Mouse (Mus musculus): ENCODE measurements around the gene Bbof1. TPM values are rescaled to one million over a fixed set of nuclear protein-coding genes. Genes with fewer than 3 reads are reported as not detected.
A peak's percentile ranks its signal among the peaks of the same experiment; 100 is the strongest.

Gene Bbof1
- total RNA-seq (2021) = 10 to 100 TPM in 1 of 2 experiments, 1 to 10 TPM in 1; 8.4 to 10.1 TPM
- long read RNA-seq, partial matches to known transcripts = 1 of 2 reads
- long read RNA-seq, other reads (novel, unspliced or antisense) = 1 of 2 reads

DNA sequence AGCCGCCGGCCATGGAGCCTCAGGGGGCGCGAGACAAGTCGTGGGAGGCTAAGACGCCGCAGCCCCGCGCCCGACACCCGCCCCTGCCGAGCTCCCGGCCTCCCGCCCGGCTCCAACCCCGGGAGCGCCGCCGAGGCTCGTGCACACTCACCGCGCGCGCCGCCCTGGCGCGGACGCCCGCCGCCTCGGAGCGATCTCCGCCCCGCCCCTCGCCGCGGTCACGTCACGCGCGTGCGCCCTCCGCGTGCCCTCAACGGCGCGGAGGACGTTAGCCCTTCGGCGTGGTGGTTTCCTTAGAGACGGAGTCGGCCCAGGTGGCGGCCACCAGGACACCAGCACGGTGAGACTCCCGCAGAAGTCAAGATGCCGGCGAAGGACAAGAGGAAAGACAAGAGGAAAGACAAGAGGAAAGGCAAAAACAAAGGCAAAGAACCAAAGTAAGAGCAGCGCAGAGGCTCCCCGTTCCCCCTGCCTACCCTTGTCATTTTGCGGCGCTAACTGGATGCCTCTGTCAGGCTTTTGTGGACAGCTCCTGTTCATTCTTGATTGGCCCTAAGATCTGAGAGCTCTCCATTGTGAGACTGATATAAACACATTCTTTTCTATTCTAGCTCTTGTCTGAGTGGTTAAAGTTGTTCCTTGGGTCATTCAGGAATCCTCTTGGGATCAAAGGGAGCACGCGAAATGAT, at the start of gene Bbof1, which contains the start of gene Entpd5:
Bbof1 (plus strand) TSS at position 253 of the 689 bp plus-strand sequence.
Entpd5 (minus strand) TSS at position 211 of the 689 bp plus-strand sequence.
- DNase-seq (ENCODE audit: low spot score in 2 of 2) = peak; percentile 88 to 94

DNA sequence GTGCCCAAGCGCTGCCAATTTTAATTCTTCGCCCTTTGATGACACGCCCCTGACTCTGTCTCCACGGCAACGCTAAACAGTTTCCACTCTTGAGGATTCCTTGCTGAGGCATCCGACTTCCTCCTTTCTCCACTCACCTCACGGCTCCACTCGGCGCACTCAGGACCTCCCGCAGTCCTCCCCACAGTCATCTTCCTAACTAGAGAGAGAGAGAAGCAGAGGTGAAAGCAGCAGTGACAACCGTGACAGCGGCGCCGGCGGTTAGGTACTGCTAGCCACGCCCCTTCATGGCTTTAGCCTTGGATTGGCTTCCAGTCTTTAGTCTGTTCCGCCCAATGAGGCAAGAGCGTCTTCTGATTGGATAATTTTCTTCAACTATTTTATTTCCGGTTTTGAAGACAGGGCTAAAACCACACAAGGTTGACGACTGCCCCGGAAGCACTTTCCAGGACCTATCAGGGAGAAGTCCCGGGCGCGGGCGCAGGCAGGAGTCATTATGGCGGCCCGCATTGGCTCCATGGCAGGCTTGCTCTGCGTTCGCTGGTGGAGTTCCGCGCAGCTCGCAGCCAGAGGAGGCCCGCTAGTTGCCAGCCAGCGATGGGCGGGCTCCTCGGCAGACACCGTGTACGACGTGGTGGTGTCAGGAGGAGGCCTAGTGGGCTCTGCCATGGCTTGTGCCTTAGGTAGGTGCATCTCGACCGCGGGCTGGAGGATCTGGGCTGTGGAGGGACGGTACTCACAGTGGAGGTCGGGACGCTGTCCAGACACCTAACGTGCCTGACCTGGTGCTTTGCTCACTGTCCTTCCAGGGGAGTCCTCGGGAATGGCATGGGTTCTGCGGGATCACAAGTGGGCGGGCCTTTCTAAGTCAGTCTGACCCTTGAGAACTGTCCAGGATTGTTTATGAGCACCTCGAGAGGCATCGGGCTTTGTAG, 47.0 kb upstream of the Bbof1 start, which contains the start of the genes Coq6 and Fam161b:
Coq6 (plus strand) TSS at position 103 of the 935 bp plus-strand sequence.
Fam161b (minus strand) TSS at position 279 of the 935 bp plus-strand sequence.
- peak; percentile 93 to 98 for DNase-seq (ENCODE audit: low spot score in 2 of 2)

DNA sequence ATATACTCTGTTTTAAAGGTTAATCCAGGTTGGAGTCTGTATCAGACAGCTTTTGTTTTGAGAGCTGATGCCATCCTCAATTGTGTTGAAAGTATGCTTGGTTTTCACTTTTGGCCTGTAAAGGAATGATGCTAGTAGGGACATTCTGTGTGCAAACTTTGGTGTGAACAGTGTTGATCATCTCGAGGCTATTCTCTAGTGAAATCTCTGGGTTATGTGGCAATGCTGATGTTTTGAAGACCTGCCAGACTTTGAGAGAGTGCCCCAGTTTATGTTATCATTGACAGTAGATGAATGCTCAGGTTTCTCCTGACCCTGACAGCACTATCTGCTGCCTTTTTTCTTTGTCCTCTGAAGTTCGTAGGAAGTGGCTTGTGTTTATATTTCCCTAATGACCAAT, 46.0 kb upstream of the Bbof1 start:
- no peak for DNase-seq (ENCODE audit: low spot score in 2 of 2)

DNA sequence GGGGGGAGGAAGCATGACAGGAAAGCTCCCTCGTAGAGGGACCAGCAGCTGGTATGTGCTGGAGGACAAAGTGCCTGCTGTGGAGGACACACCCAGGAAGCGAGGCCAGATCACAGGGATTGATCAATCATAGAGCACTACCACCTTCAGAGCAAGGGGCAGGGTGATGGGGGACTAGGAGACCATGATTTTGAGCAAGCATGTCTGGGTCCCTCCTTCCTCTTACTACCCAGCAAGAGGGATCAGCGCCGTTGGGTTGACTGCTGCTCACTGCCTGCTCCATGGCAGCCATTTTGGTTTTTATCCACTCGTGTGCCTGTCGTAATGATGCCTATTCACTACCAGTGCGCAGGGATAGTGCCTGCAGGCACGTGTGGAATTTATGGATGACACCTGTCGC, 44.6 kb upstream of the Bbof1 start:
- no peak for DNase-seq (ENCODE audit: low spot score in 2 of 2)

- no peak for DNase-seq (ENCODE audit: low spot score in 2 of 2)
Observed at GRCm38 (mm10) chr12:84365137-84365536, 43.7 kb upstream of the Bbof1 start.

GRCm38 (mm10) chr12:84366971-84367370, 41.9 kb upstream of the Bbof1 start:
- DNase-seq (ENCODE audit: low spot score in 2 of 2) = no peak

DNA sequence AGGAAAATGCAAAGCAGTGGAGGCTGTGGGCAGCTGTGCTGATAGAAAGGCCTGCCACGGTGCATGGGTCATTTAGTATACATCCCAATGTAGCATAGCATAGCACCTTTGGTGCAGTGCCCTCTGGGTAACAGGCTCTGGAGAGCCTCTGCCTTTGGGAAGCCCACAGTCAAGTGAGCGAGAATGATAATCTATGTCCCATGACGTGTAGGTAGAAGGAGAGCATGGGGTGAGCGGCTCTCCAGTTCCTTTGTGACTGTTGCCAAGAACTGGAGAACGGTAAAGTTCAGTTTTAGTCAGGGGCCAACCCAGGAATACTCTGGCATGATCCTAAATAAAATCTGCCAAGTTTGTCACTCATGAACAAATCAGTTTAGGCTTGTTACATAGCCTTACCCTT, 37.2 kb upstream of the Bbof1 start:
- DNase-seq (ENCODE audit: low spot score in 2 of 2) = no peak

DNA sequence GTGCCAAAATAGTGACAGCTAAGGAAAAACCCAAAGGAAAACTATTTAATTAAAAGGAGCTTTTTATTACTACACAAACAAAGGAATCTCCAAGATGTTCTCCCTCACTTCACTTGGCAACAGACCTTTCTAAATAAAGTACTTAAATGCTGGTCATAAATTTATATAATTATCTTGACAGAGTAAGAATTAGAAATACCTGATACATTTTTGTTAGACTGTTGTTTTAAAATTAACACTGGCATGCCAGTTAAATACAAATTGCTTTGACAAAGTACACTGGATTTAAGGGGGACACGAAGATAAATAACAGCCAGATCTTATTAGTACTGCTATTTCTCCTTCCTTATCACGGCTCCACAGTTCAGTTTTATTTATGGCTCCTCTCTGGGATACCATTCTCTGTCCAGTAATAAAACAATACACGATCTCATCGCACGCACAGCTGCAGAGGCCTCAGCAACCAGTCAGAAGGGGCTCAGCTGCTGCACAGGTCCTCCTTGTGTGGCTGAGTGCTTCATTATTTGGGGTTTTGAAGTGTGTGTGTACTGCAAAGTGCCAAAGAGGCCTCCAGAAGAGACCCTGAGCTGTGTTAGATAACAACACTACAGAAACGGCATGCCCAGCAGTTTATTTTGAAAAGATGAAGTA, 34.9 kb upstream of the Bbof1 start:
- DNase-seq (ENCODE audit: low spot score in 2 of 2) = no peak

- DNase-seq (ENCODE audit: low spot score in 2 of 2) = no peak
Observed at GRCm38 (mm10) chr12:84382369-84382768, 26.5 kb upstream of the Bbof1 start.

DNA sequence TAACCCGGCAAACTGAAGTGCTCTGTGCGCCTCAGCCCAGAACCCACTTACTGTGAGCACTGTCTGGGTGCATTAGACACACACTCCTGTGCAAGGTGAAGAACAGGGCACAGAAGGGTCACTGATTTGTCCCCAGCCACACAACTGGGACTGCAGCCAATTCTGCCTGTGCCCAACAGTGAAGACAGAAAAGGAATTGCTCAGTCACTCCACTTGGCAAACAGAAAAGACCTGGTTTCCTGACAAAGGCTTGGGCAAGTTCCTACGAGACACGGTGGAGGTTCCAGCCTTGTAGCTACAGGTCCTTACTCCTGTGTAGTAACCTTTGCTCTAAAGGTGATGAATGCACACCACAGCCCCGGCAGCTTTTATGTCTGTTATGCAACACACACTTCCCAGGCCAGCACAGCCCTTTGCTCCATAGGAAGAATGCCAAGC, 24.2 kb upstream of the Bbof1 start:
- peak in 1 of 2 experiments; percentile 10 for DNase-seq (ENCODE audit: low spot score in 2 of 2)

DNA sequence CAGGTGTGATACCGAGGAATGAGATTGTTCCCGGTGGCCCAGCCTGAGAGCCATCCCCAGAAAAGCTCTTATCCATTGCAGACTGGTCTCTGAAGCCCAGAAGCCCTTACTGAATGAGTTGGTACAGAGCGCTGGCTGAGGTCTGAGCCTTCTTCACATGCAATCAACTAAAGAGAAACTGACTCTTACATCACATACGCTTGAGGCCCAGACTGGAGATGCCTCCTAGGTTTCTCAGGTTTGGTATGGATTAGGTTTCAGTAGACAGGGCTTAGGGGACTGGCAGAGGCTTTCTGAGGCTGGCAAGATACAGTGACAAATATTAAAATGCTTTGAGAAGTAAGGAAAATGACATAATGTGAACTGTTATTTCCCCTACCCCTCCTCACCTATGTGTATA, 23.5 kb upstream of the Bbof1 start:
- DNase-seq (ENCODE audit: low spot score in 2 of 2) = no peak

- DNase-seq (ENCODE audit: low spot score in 2 of 2) = no peak
Observed at GRCm38 (mm10) chr12:84388097-84388496, 20.8 kb upstream of the Bbof1 start.

DNA sequence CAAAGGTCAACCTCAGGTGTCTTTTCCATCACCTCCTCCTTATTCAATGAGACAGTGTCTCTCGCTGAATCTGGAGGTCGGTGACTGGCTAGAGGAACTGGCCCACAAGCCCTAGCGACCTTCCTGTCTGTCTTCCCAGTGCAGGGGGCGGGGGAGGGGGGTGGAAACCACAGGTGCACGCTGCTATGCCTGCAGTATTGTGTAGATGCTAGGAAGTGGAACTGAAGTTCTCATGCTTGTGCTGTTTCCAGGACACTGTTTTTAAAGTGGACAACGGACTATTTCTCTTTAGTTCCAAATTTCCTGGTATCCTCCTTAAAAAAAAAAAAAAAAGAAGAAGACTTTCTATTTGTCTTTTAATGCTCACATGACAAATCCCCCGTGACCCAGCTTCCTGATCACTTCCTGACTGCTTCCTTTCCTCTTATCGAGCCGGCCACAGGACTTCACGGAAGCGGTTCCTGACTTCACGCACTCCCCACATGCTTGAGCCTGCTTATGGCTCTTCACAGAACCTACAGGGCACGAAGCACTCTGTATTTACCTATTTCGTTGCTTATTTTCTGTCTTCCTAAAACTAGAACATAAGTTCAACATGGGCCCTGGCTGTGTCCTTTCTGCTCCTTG, 20.0 kb upstream of the Bbof1 start:
- no peak for DNase-seq (ENCODE audit: low spot score in 2 of 2)

- no peak for DNase-seq (ENCODE audit: low spot score in 2 of 2)
Observed at GRCm38 (mm10) chr12:84390336-84390735, 18.5 kb upstream of the Bbof1 start.

- DNase-seq (ENCODE audit: low spot score in 2 of 2) = no peak
Observed at GRCm38 (mm10) chr12:84392681-84393080, 16.2 kb upstream of the Bbof1 start.

GRCm38 (mm10) chr12:84393847-84394246, 15.0 kb upstream of the Bbof1 start:
- DNase-seq (ENCODE audit: low spot score in 2 of 2) = no peak

- DNase-seq (ENCODE audit: low spot score in 2 of 2) = no peak
Observed at GRCm38 (mm10) chr12:84396947-84397679, 11.8 kb upstream of the Bbof1 start.

DNA sequence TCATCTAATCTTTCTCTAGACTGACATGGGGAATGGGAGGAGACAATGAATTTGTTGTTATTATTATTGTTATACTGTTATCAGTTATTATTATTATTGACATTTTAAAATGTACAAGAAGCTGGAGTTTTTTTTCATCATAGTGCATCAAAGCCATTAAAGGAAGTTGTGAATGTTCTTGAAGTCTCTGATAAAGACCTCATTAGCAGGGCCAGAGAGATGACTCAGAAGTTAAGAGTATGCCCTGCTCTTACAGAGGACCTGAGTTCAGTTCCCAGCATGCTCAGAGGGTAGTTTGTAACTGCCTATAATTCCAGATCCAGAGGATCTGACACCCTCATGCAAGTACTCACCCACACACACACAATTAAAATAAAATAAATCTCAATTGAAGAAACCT, 11.2 kb upstream of the Bbof1 start:
- no peak for DNase-seq (ENCODE audit: low spot score in 2 of 2)

DNA sequence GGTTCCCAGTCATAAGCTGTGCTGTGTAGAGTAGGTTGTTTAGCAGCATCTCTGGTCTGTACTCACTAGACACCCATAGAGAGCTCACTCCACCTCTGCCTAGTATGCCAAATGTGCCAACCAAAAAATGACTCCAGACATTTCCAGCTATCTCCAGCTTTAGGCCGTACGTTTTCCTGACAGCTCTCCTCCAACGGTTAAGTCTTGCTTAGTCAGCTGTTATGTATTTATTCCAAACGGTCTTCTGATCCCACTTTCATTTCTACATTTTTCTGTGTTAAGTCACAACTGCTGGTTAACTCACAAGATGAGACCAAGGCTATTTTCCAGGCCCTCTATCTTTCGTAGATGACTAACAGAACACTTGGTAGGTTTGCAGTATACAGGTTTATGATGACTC, 10.2 kb upstream of the Bbof1 start:
- DNase-seq (ENCODE audit: low spot score in 2 of 2) = no peak

DNA sequence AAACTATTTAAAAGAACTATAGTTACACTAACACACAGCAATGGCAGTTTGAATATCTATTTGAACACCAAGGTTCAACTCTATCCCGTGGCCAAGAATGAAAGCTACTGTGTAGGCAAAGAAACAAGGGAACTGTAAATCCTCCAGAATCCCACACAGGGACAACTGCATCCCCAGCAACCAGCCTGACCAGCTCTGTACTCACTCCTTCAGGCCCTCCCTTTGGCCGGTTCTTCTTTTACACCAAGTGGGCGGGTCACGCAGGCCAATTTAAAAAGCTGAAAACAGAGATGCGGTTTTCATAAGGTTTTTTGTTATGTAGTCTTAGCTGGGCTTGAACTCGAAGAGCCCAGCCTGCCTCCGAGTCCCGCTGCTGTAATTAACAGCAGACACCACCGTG, 9.7 kb upstream of the Bbof1 start:
- no peak for DNase-seq (ENCODE audit: low spot score in 2 of 2)

All from layer of hippocampus, adult 18-20 months (tissue).